Comparison of ENCODE assay signal across 8 mouse cellular contexts in the genomic region with DNA sequence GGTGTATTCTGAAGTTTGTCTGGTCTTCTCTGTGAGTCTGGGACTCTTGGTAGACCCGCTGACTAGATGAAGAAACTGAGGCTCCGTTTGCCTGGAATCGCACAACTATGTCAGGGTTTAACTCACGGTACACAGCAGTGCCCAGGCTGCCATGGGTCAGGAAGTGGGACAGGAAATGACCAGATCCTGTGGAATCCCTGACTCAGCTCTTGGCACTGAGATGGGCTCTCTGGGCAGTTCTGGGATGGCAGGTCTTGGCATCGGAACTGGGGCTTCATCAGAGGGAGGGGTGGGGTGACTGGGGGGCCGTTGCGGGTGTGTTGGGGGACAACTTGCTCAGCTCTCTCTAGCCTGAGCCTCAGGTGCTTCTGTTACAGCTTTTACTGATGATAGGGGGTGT. TPM values are rescaled to one million over a fixed set of nuclear protein-coding genes. Genes with fewer than 3 reads are reported as not detected.
DNase-seq lines count a peak whose midpoint lies in the region; ATAC-seq and TF ChIP-seq lines count a peak whose summit lies in the region.

No protein-coding gene starts in this region.

- 0 out of 2 replicates have a peak, but pooled peaks cover 4% of the 10 kb centered on the region for H3K36me3 ChIP-seq in heart, embryonic 16.5 days (ENCODE audit: control insufficient read depth, insufficient read depth)
- peaks cover 4% of the 10 kb centered on the region; the same call in 1 of the 2 replicates for H3K36me3 ChIP-seq in liver, embryonic 12.5 days

- H3K27ac ChIP-seq in gastrocnemius, adult 2 months, result peak overlapping the region; percentile 63
- peak overlapping the region; percentile 88 for H3K27ac ChIP-seq in heart, embryonic 16.5 days (ENCODE audit: low read length)
- peak overlapping the region; percentile 64 for H3K27ac ChIP-seq in liver, embryonic 12.5 days

- WGBS in heart, embryonic 16.5 days, result 59% methylated on average over 7 of the region's 7 CpGs
- WGBS in liver, embryonic 12.5 days (ENCODE audit: insufficient replicate concordance), result 48% methylated on average over 7 of the region's 7 CpGs

- intact Hi-C loops in gastrocnemius, adult 2 months (cut with DNase I), result no loop called here

- H3K4me2 ChIP-seq in heart, embryonic 16.5 days (ENCODE audit: low read depth, low read length), result peak overlapping the region; percentile 51; the same call in 1 of the 2 replicates
- no peak overlapping the region for H3K4me2 ChIP-seq in liver, embryonic 12.5 days

- ATAC-seq in heart, embryonic 16.5 days (replicated peaks; ENCODE audit: extremely low read depth, insufficient read depth, low FRiP score), result 0 out of 2 replicates have a peak, but pooled peaks have one; percentile 18
- no peak for ATAC-seq in liver, embryonic 12.5 days
- ATAC-seq in megakaryocyte progenitor cell, adult 5-6 weeks (replicated peaks; ENCODE audit: poor library complexity), result no peak

- no peaks in the 10 kb centered on the region for H3K27me3 ChIP-seq in heart, embryonic 16.5 days (ENCODE audit: control insufficient read depth, insufficient read depth, low read length)
- H3K27me3 ChIP-seq in liver, embryonic 12.5 days (replicated peaks), result peaks cover 25% of the 10 kb centered on the region; the same call in 1 of the 2 replicates

- DNase-seq in gastrocnemius, adult 2 months, result peak; percentile 50
- DNase-seq in gastrocnemius, adult 8-10 months (ENCODE audit: low spot score in 2 of 2), result no peak
- DNase-seq in adrenal gland, adult 18-20 months (ENCODE audit: low spot score in 2 of 2), result peak; percentile 46 to 67
- DNase-seq in T-cell, adult 2 months (ENCODE audit: low spot score), result no peak
- DNase-seq in frontal cortex, postnatal 36 days (ENCODE audit: low spot score in 2 of 2), result no peak

- no peaks in the 10 kb centered on the region for H3K9me3 ChIP-seq in heart, embryonic 16.5 days (replicated peaks; ENCODE audit: control insufficient read depth, low read length)
- no peaks in the 10 kb centered on the region for H3K9me3 ChIP-seq in liver, embryonic 12.5 days (replicated peaks)

- H3K9ac ChIP-seq in heart, embryonic 16.5 days (ENCODE audit: low read length), result peak overlapping the region; percentile 8; the same call in 1 of the 2 replicates
- H3K9ac ChIP-seq in liver, embryonic 12.5 days, result no peak overlapping the region

- no peak for TF ChIP-seq CTCF in gastrocnemius, adult 2 months (IDR thresholded peaks at IDR 0.05)

- peaks cover 51% of the 10 kb centered on the region for H3K4me1 ChIP-seq in heart, embryonic 16.5 days (ENCODE audit: control insufficient read depth, insufficient read depth, low read length)
- H3K4me1 ChIP-seq in liver, embryonic 12.5 days, result peaks cover 73% of the 10 kb centered on the region

- peak overlapping the region; percentile 37 for H3K4me3 ChIP-seq in gastrocnemius, adult 2 months
- H3K4me3 ChIP-seq in heart, embryonic 16.5 days (ENCODE audit: low read length), result no peak overlapping the region
- H3K4me3 ChIP-seq in liver, embryonic 12.5 days, result no peak overlapping the region

RNA-seq across cellular contexts. Expression of gene Epha2, which starts 10.0 kb away (rescaled TPM):
- 1 to 10 TPM; 1.8 to 2.6 TPM for total RNA-seq in gastrocnemius, adult 2 months (2021)
- 1 to 10 TPM in 3 of 4 experiments, under 1 TPM in 1; 0.85 to 2.0 (median 1.8) TPM for total RNA-seq in gastrocnemius, adult 8-10 months (2022)
- 10 to 100 TPM; 12.0 to 18.1 TPM for total RNA-seq in adrenal gland, adult 18-20 months (2021)
- polyA plus RNA-seq in heart, embryonic 16.5 days (2015; fragmentation: Nextera tagmentation; extraction: Ambion mirVana), result 3.1 and 3.9 TPM in 2 replicates
- 2.1 TPM in 2 replicates for polyA plus RNA-seq in liver, embryonic 12.5 days (2016; fragmentation: Nextera tagmentation; extraction: Ambion mirVana)
- total RNA-seq in megakaryocyte progenitor cell, adult 5-6 weeks (2015), result 0.46 and 0.49 TPM in 2 replicates
- 0.14 and 0.50 TPM in 2 replicates for total RNA-seq in megakaryocyte progenitor cell, adult 5-6 weeks (2017)

RNA-seq across cellular contexts. Expression of gene Fam131c, which starts 56.9 kb away (rescaled TPM):
- under 1 TPM in 1 of 2 experiments, not detected in 1; 0.20 TPM for total RNA-seq in gastrocnemius, adult 2 months (2021)
- under 1 TPM in 2 of 4 experiments, not detected in 2; 0.17 to 0.27 TPM for total RNA-seq in gastrocnemius, adult 8-10 months (2022)
- 1 to 10 TPM; 1.3 to 2.4 TPM for total RNA-seq in adrenal gland, adult 18-20 months (2021)
- polyA plus RNA-seq in heart, embryonic 16.5 days (2015; fragmentation: Nextera tagmentation; extraction: Ambion mirVana), result 0.58 and 0.87 TPM in 2 replicates
- 0.08 and 0.13 TPM in 2 replicates for polyA plus RNA-seq in liver, embryonic 12.5 days (2016; fragmentation: Nextera tagmentation; extraction: Ambion mirVana)
- not detected in 2 replicates for total RNA-seq in megakaryocyte progenitor cell, adult 5-6 weeks (2015)
- not detected in 2 replicates for total RNA-seq in megakaryocyte progenitor cell, adult 5-6 weeks (2017)

Comparison
In these comparisons a context has a peak if more than half of its experiments do, and no peak if none do; other contexts are left out.
1. DNase-seq: peak in gastrocnemius, adult 2 months (single experiment) and adrenal gland, adult 18-20 months (2 of 2); none in gastrocnemius, adult 8-10 months (0 of 2), T-cell, adult 2 months (single experiment) and frontal cortex, postnatal 36 days (0 of 2).
2. Peak in every context shown above with its lines, with median percentiles within 50 percentile points of each other: H3K27ac ChIP-seq.